Mouse (Mus musculus): ENCODE data around the gene 4930438A08Rik.

DNA sequence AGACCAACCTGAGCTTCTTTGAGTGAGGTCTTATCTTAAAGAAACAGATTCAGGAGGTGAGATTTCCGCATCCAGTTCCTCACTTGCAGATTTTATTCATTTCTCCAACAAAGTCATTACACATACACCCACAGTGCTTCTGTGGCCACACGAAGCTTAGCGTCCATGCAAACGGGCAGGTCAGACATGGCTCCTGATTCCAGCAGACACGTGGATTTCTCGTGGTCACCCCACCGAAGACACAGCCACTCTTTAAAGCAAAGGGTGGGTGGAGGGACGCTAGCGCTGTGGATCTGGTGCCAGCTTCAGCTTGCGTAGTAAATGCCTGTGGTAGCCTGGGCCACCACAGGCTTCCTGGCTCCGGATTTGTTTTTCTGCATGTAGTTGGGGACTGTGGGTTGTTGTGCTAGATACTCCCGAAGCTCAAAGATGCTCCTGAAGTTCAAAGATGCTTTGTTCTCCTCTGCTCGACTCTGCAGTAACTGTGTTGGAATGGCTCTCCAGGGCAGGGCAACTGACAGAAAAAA lies 7.4 kb downstream of the 4930438A08Rik start:
- no peak for TF ChIP-seq TCF12 (IDR thresholded peaks at IDR 0.05; ENCODE audit: insufficient read depth, poor library complexity, severe bottlenecking)
- TF ChIP-seq MAX (IDR thresholded peaks at IDR 0.05; ENCODE audit: low read depth): no peak
- no peak for TF ChIP-seq POLR2A (IDR thresholded peaks at IDR 0.05; ENCODE audit: insufficient read length, low read depth)
- no peak for TF ChIP-seq MYOG (IDR thresholded peaks at IDR 0.05; ENCODE audit: control insufficient read depth in 1 of 3, insufficient read depth in 1 of 3, insufficient read length in 2 of 3, low read depth in 2 of 3)
- TF ChIP-seq USF1 (IDR thresholded peaks at IDR 0.05; ENCODE audit: low read depth): no peak

Data from myocyte (in vitro differentiated cells).